Mouse (Mus musculus): ENCODE data around the gene Fgf16.

DNA sequence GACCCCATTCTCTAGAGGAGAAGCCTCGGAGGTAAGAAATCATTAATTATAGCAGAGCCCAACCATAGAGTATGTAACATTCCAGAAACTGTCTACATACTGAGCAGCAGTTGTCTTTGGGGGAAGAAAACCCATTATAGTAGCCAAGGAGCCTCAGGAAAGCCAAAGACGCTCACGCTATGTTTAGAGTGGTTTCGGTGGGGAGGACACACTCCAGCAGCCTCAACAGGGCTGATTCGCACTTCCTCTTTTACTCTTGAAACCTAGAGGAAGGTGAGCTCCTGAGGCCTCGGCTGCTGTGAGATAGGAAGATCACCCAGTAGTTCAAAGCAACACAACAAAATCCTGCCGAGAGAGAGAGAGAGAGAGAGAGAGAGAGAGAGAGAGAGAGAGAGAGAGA is 39.9 kb upstream of the Fgf16 start:
- TF ChIP-seq CTCF (IDR thresholded peaks at IDR 0.05; ENCODE audit: low read depth, low read length) (no peak), POLR2A (IDR thresholded peaks at IDR 0.05; ENCODE audit: borderline replicate concordance, low read depth, low read length) (no peak)
